Mouse (Mus musculus): ENCODE measurements around the gene Prpf38b. TPM values are rescaled to one million over a fixed set of nuclear protein-coding genes. Genes with fewer than 3 reads are reported as not detected.

Prpf38b gene
- polyA plus RNA-seq, 1 experiment from 2014 or later: 23.9 TPM

DNA sequence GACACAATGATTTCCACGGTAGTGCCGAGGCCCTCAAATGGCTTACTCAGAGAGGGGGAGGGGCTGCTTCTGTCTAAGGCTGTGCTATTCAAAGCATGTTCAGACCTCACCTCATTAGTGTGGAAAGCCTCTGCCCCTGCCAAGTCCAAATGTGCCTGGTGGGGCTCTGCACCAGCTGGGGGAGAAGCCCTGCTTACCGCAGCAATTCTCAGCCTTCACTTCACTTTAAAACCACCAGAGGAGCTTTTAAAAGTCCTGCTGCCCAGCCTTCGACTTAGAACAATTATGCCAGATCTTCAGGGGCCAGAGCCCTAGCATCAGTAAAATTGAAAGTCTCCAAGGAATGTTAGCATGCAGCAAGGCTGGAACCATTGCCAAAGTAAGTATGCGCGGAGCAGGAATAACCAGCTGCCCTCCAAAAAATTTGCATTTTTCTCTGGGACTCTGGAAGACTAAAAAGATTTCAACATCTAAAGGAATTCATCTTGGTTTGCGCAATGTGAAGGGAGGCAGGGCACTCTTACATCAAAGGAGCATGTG is 53.2 kb downstream of the Prpf38b start:
- TF ChIP-seq EP300 (IDR thresholded peaks at IDR 0.05; ENCODE audit: low read depth): no peak
- 0 out of 2 replicates have a peak, but pooled peaks have one; percentile 9 for TF ChIP-seq CTCF (IDR thresholded peaks at IDR 0.05; ENCODE audit: low read depth)
- H3K4me3 ChIP-seq (ENCODE audit: low read depth, low read length): no peak overlapping the region
- no peaks in the 10 kb centered on the region for H3K4me1 ChIP-seq (ENCODE audit: insufficient read depth)
- ATAC-seq (no peak), DNase-seq (no peak)
- H3K9me3 ChIP-seq (ENCODE audit: low read length): no peaks in the 10 kb centered on the region
- no peaks in the 10 kb centered on the region for H3K27me3 ChIP-seq (ENCODE audit: insufficient read depth, low read length)
- H3K9ac ChIP-seq (replicated peaks): no peak overlapping the region
- no peak overlapping the region for H3K4me2 ChIP-seq (ENCODE audit: low read depth, low read length)
- 0 out of 2 replicates have a peak overlapping the region, but pooled peaks have one; percentile 11 for H3K27ac ChIP-seq (ENCODE audit: low read depth)
- 65% methylated on average over 7 of the region's 7 CpGs for WGBS (ENCODE audit: insufficient replicate concordance)
- no peaks in the 10 kb centered on the region for H3K36me3 ChIP-seq (replicated peaks; ENCODE audit: insufficient read depth, low read length)

DNA sequence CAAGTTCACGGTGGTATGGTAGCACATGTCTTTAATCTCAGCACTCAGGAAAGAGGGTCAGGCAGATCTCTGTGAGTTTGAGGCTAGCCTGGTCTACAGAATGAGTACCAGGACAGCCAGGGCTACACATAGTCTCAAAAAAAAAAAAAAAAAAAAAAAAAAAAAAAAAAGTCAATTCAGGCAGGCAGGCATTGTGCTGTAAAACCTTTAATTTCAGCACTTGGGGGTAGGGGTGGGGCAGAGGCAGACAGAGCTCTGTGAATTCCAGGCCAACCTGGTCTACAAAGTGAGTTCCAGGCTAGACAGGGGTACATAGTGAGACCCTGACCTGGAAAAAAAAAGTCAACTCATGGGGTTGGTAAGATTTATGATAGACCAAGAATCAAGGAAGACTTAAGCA is 53.8 kb downstream of the Prpf38b start:
- Histone ChIP-seq H3K9ac (replicated peaks) (no peak overlapping the region), H3K4me1 (ENCODE audit: insufficient read depth) (no peaks in the 10 kb centered on the region), H3K4me2 (ENCODE audit: low read depth, low read length) (no peak overlapping the region), H3K27me3 (ENCODE audit: insufficient read depth, low read length) (no peaks in the 10 kb centered on the region), H3K4me3 (ENCODE audit: low read depth, low read length) (no peak overlapping the region), H3K27ac (ENCODE audit: low read depth) (no peak overlapping the region), H3K9me3 (ENCODE audit: low read length) (no peaks in the 10 kb centered on the region), H3K36me3 (replicated peaks; ENCODE audit: insufficient read depth, low read length) (no peaks in the 10 kb centered on the region)
- TF ChIP-seq CTCF (IDR thresholded peaks at IDR 0.05; ENCODE audit: low read depth) (no peak), EP300 (IDR thresholded peaks at IDR 0.05; ENCODE audit: low read depth) (no peak)
- DNase-seq (no peak), ATAC-seq (no peak)
- 71% methylated on average over 1 of the region's 1 CpGs for WGBS (ENCODE audit: insufficient replicate concordance)

DNA sequence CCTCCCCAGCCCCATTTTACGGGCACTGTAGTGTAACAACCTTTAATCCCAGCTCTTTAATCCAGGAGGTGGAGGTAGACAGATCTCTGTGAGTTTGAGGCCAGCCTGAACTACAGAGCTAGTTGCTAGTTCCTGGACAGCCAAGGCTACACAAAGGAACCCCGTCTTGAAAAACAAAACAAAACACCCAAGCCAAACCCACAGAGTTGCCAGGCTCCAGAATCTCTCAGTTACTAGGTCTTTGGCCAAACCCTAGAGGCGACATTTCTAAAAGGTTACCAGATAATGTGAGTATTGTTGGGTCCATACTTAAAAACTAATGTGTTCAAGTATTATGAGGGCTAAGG is 54.4 kb downstream of the Prpf38b start:
- TF ChIP-seq EP300 (IDR thresholded peaks at IDR 0.05; ENCODE audit: low read depth): no peak
- TF ChIP-seq CTCF (IDR thresholded peaks at IDR 0.05; ENCODE audit: low read depth): no peak
- no peak for ATAC-seq
- no peaks in the 10 kb centered on the region for H3K9me3 ChIP-seq (ENCODE audit: low read length)
- H3K27ac ChIP-seq (ENCODE audit: low read depth): no peak overlapping the region
- no peak overlapping the region for H3K4me2 ChIP-seq (ENCODE audit: low read depth, low read length)
- no peak overlapping the region for H3K9ac ChIP-seq (replicated peaks)
- H3K27me3 ChIP-seq (ENCODE audit: insufficient read depth, low read length): no peaks in the 10 kb centered on the region
- no peaks in the 10 kb centered on the region for H3K36me3 ChIP-seq (replicated peaks; ENCODE audit: insufficient read depth, low read length)
- no peak overlapping the region for H3K4me3 ChIP-seq (ENCODE audit: low read depth, low read length)
- no peak for DNase-seq
- no peaks in the 10 kb centered on the region for H3K4me1 ChIP-seq (ENCODE audit: insufficient read depth)
- 61% methylated on average over 3 of the region's 3 CpGs for WGBS (ENCODE audit: insufficient replicate concordance)

DNA sequence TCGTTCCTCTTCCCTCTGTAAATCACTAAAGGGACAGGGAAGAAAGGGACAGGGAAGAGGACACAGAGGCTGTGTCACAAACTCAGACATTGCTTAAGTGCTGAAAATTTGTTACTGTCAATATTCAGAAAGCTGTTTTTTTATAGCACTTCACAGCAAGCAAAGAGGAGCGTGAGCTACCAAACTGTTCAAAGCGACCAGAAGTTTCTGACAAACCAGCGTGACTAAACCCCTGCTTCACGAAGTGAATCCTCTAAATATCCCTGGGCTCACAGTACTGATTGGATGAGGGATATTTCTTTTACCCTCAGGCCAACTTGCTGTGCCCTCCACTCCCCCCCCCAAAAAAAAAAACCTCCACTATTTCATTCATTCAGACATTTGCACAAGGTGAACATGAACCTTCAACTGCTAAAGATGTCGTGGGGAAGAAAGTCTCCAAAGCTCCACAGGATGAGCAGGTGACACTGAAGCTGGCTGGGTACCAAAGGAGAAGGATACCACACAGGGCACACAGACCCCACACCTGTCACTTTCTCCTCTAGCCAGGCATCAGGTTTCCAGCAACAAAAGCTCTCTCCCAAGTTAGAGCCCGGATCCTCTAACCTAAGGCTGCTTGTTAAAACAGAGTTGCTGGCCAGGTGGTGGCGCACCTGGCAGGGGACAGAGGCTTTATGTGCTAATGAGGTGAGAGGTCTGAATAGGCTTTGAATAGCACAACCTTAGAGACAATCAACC is 55.0 kb downstream of the Prpf38b start:
- ATAC-seq: no peak
- H3K4me1 ChIP-seq (ENCODE audit: insufficient read depth): no peaks in the 10 kb centered on the region
- WGBS (ENCODE audit: insufficient replicate concordance): 67% methylated on average over 8 of the region's 8 CpGs
- H3K4me2 ChIP-seq (ENCODE audit: low read depth, low read length): no peak overlapping the region
- no peaks in the 10 kb centered on the region for H3K9me3 ChIP-seq (ENCODE audit: low read length)
- no peak overlapping the region for H3K27ac ChIP-seq (ENCODE audit: low read depth)
- H3K4me3 ChIP-seq (ENCODE audit: low read depth, low read length): no peak overlapping the region
- H3K27me3 ChIP-seq (ENCODE audit: insufficient read depth, low read length): no peaks in the 10 kb centered on the region
- H3K36me3 ChIP-seq (replicated peaks; ENCODE audit: insufficient read depth, low read length): no peaks in the 10 kb centered on the region
- TF ChIP-seq EP300 (IDR thresholded peaks at IDR 0.05; ENCODE audit: low read depth): no peak; the same call in 1 of the 2 replicates
- TF ChIP-seq CTCF (IDR thresholded peaks at IDR 0.05; ENCODE audit: low read depth): peak; percentile 60
- DNase-seq: peak; percentile 32
- no peak overlapping the region for H3K9ac ChIP-seq (replicated peaks)

DNA sequence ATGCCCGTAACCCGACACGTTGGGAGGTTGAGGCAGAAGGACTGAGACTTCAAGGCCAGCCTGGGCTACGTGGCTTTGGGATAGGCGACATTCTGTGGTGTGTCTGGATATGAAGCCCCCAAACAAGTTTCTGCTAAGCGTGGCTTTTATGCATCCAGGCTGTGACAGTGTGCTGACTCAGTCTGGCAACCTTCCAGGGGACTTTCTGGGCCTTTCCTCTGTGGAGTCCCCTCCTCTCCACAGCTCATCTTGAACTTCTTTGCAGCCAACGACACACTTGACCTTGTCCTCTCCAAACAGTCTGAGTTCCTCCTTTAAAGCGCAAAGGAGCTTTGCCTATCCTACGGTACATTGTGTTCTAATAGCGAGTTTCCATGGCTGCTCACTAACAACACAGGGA is 55.7 kb downstream of the Prpf38b start:
- Histone ChIP-seq H3K4me2 (ENCODE audit: low read depth, low read length) (no peak overlapping the region), H3K36me3 (replicated peaks; ENCODE audit: insufficient read depth, low read length) (no peaks in the 10 kb centered on the region), H3K9ac (replicated peaks) (no peak overlapping the region), H3K27me3 (ENCODE audit: insufficient read depth, low read length) (no peaks in the 10 kb centered on the region), H3K4me1 (ENCODE audit: insufficient read depth) (no peaks in the 10 kb centered on the region), H3K4me3 (ENCODE audit: low read depth, low read length) (no peak overlapping the region), H3K27ac (ENCODE audit: low read depth) (no peak overlapping the region), H3K9me3 (ENCODE audit: low read length) (no peaks in the 10 kb centered on the region)
- ATAC-seq (peak; percentile 55), DNase-seq (peak; percentile 46)
- TF ChIP-seq EP300 (IDR thresholded peaks at IDR 0.05; ENCODE audit: low read depth) (peak; percentile 37; the same call in 1 of the 2 replicates), CTCF (IDR thresholded peaks at IDR 0.05; ENCODE audit: low read depth) (no peak)
- WGBS (ENCODE audit: insufficient replicate concordance): 62% methylated on average over 10 of the region's 10 CpGs

DNA sequence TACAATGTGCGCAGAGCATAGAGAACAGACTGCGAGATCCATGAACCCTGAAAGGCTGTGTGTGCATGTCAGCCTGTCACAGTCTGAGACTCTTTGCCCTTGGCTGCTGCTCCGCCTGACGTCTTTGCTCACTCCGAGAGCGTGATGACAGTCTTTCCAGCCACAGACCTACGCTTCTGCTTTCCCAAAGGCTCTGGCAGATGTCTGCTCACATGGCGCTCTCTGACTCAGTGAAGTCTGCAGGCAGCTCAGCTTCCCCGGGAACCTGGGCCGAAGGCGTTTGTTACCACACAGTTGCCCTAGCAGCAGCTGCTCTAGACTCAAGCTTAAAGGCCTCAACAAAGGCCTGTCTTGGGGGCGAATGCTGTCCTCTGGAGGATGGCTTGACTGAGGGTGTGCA is 56.2 kb downstream of the Prpf38b start:
- H3K27ac ChIP-seq (ENCODE audit: low read depth): no peak overlapping the region
- DNase-seq (peak; percentile 29), ATAC-seq (peak; percentile 51)
- no peaks in the 10 kb centered on the region for H3K9me3 ChIP-seq (ENCODE audit: low read length)
- H3K4me3 ChIP-seq (ENCODE audit: low read depth, low read length): no peak overlapping the region
- WGBS (ENCODE audit: insufficient replicate concordance): 61% methylated on average over 12 of the region's 12 CpGs
- H3K9ac ChIP-seq (replicated peaks): no peak overlapping the region
- H3K36me3 ChIP-seq (replicated peaks; ENCODE audit: insufficient read depth, low read length): no peaks in the 10 kb centered on the region
- no peak for TF ChIP-seq EP300 (IDR thresholded peaks at IDR 0.05; ENCODE audit: low read depth)
- no peak overlapping the region for H3K4me2 ChIP-seq (ENCODE audit: low read depth, low read length)
- no peaks in the 10 kb centered on the region for H3K4me1 ChIP-seq (ENCODE audit: insufficient read depth)
- H3K27me3 ChIP-seq (ENCODE audit: insufficient read depth, low read length): no peaks in the 10 kb centered on the region
